Mouse (Mus musculus) retina, postnatal 7 days (tissue): ENCODE measurements at regions not wholly inside any gene's neighbourhood (a gene's known extent, or its start where the extent isn't known, plus 50 kb on each side); places are given as distances from the start of the nearest gene placed in this dataset.
A peak's percentile ranks its signal among the peaks of the same experiment; 100 is the strongest.

ENCODE experiments used
- DNase-seq: peaks from one replicate; pipeline ENCODE4 v3.0.0-alpha.2; 2012; ENCODE audit warnings: low read depth, low spot score

DNA sequence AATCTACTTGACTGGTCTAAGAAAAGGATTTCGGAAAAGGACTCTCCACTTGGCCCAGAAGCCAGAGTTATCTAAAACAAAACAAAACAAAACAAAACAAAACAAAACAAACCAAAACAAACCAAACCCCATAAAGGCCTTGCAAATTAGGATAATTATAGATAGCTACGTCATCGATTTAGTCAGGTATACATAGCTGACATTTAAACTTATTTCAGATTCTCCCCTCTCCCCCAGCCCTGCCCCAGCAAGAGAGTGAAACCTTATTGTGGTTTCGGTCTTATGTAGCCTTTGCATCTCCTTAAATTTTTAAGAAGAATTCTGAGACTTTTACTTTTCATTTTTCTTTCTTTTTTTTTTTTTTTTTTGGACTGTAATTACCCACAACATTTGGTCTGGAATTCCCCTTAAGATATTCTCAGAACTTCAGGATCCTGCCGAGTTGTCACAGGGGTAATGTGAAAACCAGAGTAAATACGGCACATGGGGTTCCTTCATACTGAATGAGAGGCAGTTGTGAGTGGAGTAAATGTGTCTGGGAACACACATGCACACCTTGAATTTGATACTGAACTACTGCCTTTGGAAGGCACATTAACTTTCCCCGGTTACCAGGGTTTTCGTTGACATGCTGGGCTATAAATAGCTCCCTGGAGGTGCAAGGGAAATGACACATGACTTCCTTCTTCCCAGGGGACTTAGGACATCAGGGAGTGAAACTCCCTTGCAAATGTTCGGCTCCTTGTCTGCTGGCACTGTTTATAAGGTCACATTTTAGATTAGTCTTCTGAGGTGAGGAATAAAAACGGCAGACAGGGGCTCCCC, 94.8 kb upstream of the Rap1b start:
- DNase-seq, result no peak

DNA sequence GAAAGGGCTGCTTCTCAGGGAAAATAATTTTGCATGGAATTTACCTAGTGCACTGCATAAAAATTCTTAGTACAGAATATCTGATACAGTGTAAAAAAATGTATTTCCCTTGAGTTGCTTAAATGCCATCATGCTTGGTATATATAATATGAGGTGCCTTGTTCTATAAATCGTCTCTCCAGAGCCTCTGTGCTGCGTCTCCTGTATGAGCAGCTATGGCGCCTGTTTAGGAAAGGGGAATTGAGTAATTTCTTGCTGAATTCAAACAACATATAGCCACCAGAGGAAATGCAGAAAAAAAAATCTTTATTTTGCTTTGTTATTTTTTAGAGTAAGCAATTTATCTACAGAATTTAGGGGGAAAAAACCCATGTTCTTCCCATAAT, 95.4 kb upstream of the Rap1b start:
- no peak for DNase-seq

DNA sequence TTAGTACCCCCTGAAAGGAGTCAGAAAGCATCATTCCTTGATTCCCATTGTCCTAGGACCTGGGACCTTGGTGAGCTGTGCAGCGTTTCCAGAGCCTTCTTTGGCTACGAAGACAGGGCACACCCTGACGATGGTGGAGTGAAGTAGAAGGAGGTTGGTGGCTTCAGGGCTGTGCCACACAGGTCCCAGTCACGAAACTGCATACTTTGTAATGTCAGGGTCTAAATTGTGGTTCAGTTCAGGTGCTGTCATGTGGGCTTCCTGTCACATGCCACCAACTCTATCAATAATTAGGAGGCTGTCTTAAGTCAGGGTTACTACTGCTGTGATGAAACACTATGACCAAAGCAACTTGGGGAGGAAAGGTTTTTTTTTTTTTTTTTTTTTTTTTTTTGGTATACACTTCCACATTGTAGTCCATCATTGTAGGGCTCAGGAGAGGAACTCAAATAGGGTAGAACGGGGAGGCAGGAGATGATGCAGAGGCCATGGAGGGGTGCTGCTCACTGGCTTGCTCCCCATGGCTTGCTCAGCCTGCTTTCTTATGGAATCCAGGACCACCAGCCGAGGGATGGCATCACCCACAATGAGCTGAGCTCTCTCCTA, 98.0 kb upstream of the Rap1b start:
- no peak for DNase-seq

DNA sequence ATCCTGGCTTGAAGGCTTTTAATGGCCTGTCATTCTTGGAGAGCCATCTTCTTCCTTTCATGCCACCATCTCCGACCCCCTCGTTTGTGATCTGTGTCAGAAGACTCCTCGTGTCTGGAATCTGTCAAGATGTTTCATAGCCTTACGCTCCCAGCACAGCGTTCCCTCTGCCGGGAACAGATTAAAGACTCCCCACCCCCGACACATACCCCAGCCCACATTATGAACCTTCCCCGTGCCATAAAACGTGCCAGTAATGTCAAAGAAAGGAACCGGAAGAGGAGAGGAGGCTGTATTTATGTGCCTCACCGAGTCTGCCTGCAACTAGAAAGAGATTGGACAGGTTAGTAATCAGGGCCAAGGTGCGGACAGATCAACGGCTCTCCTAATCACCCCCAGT, 101.4 kb upstream of the Rap1b start:
- DNase-seq, result no peak

DNA sequence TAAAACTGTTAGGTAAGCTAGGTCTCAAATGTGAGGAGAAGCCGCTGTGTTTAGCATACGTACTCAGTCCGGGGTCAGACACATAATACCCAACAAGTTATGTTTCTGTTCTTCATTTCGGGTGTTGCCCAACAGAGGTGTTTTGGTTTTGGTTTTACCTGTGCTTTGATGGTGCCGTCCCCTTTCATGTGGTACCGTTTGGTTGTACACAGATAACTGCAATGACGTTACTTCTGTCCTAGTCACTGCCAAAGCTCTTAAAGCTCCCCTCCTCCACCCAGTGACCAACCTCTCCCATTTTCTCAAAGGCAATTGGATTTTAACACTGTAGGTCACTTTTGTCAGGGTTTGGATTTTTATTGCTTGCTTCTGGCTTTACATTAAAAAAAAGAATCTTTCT, 102.1 kb upstream of the Rap1b start:
- DNase-seq, result no peak

DNA sequence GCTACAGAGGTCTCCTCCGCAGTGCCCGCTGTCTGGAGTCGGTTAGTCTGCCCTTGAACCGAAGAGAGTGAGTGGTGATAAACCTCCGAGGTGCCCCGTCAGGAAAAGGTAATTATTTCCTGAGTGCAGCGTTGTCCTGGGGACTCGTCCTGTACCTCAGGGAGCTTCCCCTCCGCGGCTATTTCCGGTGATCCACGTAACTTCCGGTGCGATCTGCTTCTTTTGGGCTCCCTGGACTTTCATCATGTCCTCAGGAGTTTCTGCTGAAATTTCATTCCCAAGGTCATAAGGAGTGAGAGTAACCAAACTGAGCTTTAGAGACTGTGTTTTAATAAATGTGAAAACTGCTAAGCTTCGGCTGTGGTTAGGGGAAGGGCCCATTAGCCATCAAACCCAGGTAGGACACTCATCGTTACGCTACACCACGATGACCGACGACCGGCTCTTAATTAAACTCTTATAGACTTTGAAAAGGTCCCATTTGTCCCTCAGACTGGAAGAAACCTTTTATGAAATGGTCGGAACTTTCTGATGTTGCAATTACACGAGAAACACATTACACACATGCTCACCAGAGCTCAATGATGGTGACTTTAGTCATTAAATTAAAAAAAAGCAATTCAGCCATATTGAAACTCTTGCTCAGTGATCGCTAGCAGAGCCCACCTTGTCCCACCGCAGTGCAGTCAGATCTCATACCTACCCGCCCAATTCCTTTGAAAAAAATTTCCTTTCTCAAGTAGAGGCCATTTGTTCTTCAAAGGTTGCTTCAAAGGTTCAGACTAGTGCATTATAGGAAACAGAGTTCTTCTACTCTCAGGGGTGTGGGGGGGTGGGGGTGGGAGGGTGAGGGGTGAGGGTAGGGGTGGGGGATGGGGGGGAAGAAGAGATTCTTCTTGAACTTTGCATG, 106.5 kb upstream of the Rap1b start:
- DNase-seq, result no peak

DNA sequence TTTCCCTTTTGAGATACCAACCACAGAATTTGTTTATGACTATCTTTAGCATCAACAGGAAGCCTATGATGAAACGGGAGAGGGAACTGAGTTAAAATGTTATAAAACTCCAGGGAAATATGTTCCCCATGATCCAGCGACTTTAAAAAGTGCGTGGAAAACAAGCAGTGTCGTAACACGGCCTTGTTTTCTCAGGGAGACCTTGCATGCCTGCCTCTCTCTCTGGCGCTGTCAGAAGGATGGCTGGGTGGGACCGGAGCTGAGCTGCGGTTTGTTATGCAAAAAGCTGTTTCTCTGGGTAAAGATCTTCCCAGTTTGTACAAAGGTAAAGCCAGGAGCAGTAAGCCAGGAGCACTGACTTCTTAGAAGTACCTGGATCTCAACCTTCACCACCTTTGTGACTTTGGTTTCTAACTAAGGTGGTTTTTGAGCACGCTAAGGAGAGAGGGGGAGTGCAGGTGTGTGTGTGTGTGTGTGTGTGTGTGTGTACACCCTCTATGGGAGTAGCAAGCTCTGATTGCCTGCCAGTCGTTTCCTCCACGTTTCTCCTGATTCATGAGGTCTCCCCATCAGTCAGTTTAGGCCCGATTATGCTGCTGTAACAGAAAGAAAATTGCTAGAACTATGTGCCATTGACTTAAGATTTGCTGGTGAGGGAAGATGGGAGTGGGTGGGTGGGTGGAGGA, 107.3 kb upstream of the Rap1b start:
- no peak for DNase-seq

DNA sequence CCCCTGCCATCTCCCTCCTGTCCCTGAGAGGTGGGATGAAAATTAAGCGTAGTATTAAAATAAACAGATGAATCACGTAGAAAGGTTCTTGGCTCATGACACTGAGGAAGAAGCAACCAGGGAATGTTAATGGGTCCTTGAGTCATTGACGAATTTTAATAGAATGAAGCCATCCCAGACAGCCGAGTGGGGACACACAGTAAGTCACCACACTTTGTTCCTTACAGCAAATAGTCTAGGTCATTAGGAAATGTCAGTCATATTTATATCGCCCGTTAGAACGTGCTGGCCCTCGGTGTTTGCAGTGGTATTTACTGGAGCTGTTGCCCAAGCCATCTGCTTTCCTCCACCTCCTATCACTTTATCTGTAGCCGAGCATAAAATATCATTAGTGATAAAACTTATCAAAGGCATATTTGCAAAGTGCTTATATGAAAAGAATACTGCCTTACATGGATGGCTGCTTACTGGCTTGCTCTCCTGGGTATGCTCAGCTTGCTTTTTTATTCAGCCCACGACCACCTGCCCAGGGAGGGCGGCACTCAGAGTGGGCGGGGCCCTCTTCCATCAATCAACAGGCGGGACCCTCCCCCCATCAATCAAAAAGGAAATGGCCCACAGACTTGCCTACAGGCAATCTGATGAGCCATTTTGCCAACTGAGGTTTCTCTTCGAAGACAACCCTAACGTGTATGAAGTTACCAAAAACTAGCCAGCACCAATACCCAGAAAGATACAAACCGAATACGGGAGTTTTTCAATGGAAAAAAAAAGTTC, 110.5 kb upstream of the Rap1b start:
- no peak for DNase-seq

DNA sequence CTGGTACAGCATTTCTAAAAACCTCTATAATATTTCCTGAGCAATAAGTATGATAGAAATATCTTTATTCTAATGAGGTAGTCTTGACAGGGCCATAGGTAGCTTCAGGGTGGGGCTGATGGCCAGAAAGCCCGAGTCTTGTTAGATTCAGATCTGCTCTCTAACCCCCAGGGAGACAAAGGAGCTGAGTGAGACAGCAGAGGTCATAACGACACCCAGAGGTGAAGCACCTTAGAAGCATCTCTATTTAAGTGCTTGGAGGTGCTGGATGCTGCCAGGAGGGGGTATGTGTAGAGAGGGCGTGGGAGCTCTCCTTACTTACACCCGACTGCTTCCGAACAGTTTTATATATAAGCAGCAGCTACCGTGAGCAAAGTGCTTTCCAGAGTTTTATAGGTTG, 128.9 kb upstream of the Rap1b start:
- no peak for DNase-seq

DNA sequence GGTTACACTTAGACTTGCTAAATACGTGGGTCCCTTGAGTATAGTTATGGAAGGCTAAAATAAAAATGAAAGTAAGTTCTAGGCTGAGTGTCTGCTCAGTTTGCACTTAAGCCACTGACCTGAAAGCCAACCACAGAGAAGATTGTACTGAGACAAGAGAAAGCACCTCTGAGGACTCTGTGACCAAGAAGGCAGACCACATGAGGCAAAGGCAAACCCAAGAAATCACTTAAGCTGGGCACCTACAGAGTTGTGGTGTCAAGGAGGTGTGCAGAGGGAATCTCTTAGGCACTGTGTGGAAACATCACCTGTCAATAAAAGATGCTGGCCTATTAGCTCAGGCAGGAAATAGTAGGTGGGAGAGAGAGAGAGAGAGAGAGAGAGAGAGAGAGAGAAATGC, 129.6 kb upstream of the Rap1b start:
- DNase-seq, result no peak

DNA sequence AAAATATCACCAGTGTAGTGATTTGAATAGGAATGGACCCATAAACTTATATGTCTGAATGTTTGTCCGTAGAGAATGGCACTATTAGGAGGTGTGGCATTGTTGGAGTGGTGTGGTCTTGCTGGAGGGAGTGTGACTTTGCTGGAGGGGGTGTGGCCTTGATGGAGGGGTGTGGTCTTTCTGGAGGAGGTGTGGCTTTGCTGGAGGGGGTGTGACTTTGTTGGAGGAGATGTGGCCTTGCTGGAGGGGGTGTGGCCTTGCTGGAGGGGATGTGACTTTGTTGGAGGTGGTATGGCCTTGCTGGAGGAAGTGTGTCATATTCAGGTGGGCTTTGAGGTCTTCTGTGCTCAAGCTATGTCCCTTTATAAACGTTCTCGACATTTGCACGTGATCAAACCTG, 133.3 kb upstream of the Rap1b start:
- no peak for DNase-seq

DNA sequence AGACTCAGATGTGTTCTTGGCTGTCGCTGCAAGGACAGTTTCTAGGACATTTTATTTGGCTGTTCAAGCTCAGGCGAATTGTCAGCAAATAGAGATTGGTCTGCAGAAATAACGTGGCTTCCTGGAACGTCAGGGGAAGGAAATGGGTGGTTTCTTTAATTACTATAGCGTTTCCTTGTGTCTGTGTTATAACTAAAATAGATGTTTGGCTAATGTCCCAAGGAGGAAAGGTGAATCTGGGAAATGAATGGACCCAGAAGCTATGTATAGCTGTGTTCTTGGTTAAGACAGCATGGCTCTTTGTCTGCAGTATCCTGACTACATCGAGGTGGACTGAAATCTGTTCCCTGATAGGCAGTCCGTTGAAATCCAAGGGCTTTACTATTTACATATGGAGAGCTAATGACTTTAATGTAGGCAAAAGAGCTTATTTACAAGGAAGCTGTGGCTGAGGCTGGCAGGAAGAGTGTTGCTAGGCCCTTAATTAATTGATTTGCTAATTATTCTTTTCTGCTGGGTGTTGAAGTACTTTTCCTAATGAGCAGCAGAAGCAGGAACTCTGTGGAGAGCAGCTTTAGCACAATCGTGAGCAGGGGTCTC, 136.9 kb upstream of the Rap1b start:
- no peak for DNase-seq

DNA sequence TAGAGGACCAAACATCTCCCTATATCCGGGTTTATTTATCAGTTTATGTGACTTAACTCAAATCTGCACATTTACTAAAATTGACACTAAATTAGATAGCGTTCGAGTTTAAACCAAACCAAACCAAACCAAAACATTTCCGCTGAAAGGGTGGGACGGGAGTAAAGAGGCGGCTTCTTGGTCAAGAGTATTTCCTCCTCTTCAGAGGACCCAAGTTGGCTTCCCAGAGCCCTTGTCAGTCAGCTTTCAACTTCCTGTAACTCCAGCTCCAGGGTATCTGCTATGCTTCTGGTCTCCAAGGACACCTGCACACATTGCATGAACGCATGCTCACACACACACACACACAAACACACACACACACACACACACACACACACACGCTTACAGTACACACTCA, 137.4 kb upstream of the Rap1b start:
- DNase-seq, result no peak

DNA sequence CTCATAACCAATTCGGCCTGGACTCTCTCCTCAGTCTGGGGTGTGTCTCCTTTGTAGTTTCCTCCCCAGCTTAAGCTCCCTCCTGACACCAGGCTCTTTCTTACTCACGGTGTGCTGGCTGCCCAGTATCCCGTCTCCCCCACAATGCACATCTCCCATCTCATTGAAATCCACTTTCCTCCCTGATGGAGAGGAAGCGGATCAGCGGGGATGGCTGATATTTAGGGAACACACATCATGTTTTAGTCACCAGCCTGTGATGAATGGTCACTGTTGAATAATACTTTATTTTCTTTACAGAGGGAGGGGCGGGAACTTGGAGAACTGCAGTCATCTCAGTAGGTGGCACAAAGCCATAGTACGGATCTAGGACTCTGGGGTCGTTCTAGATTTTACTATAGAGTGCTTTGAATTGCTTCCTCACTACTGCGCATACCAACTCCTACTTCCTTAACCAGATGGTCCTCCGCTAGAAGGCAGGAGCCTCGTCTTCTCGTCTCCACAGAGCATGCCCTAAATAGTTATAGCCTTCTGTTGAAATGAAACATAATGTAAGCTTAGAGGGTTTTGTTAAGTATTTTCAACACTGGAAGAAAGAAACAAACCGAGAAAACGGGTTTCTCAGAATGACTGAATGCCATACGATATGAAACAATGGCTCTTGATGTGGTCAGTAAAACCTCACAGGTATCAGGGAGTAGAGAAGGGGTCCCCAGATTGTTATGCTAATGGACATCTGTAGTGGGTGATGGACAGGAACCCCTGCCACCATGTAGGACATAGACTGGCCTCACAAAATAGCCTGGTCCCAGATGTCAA, 139.2 kb upstream of the Rap1b start:
- DNase-seq, result no peak

DNA sequence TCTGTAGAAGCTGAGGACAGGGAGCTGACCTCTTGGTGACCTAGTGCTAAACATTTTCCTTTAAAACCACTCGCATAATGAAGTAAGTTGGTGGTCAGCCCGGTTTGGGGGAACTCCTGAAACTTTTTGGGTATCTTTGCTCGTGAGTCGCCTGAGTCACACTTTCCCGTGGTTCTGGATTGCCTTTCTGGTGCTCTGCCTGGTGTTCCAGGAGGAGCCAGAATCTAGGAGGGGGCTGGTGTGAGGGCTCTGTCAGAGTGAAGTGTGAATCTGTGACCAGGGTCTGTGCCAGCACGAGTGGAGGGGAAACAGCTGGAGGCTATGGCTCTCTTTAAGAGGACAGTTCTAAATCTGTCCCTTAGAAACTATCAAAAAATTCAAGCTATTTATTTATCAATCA, 141.8 kb upstream of the Rap1b start:
- no peak for DNase-seq

DNA sequence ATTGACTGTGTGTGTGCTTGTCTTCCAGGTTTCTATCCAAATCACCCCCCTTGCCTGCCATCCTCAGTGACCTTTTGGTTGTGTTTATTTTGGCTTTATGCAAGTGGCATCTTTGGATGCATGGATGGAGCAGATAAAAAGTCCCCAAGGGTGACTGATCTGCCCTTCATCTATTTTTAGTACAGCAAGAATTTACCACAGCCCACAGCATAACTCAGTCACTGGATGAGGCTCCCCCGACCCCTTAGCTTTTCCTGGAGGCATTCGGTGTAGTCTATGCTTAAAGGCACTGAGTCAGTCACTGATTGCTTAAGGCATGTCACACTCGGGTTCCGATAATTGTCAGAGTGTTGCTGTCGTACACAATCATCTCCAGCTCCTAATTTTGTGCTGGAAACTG, 142.2 kb upstream of the Rap1b start:
- DNase-seq, result no peak

DNA sequence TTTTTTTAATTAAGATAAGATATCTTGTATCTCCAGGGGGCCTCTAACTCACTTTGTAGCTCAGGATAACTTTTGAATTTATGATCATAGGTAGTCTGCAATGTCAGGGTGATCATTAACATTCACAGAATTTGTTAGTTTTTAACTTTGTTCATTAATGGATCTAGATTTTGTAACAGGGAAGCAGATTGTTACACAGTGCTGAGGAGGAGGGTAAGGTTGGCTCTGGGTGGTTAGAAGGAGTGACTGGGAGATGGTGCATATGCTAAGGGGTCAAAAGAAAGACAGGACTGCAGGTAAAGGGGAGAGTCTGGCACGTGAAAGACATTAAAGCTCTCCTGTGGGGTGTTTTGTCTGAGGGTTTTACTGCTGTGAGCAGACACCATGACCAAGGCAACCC, 145.3 kb upstream of the Rap1b start:
- no peak for DNase-seq

DNA sequence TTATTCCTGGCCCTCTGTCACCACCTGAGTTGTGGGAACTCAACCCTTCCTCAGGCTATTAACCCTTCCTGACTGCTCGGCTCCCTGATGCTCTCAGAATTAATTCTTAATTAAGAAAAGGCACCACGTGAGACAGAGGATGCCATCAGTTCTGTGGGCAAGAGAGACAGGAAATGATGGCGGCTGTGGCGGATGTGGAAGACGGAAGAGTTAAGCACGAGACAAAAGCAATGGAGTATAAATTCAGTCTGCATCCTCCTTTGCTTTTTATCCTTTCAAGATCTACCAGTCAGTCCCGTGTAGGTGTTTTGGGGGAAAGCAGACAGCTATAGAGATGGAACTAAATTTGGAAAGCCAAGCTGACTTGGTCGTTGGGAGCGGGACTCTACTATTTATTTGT, 146.5 kb upstream of the Rap1b start:
- no peak for DNase-seq

DNA sequence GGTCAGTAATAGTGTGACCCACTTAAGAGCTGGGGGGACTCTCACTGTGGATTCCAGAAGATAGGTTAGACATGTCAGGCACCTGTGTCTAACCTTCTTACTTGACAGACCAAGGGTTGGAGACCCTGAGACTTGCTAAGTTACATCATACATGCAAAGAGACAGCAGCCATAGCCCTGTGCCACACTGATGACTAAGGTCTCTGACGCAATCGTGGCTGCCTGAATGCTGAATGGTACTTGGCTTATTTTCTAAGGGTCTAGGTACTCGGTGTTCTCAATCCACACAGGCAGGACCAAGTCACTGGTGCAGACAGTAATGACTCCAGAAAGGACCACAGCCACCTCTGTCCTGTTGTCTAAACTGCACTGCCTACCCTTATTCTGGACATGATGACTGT, 147.8 kb upstream of the Mdm1 start:
- DNase-seq, result no peak

DNA sequence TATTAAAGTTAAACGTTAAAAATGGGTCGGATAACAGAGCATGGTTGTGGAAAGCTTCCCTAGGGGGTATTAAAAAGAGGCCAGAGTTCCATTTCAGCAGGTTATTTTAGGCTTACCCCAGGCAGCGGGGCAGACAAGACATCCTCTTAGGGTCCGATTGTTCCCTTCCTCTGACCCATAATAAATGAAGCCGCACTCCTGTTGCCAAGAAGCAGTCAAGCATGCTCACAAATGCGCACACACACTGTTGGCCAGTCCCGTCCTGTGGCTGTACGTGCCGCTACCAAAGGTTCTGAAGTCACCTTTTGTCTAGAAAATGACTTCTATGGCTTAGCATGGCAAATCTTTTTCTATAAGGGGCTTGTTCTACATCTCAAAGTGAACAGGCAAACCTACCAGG, 146.8 kb upstream of the Mdm1 start:
- peak; percentile 30 for DNase-seq
